Mouse (Mus musculus) midbrain, embryonic 16.5 days (tissue): ENCODE data around the gene Ntrk2. TPM values are rescaled to one million over a fixed set of nuclear protein-coding genes. Genes with fewer than 3 reads are reported as not detected.

Source experiments
- ATAC-seq: fragments of 200-750 bp; cut with Nextera tagmentation; 2 replicates; pipeline ENCODE4 v1.8.0; 2017; ENCODE audit warnings: moderate TSS enrichment
- H3K27ac ChIP-seq: fragments of 300-500 bp; sonication (generic); 2 replicates; pipeline ENCODE4 v1.5.1; 2014; ENCODE audit warnings: mild to moderate bottlenecking, low read length, mixed read lengths
- H3K27me3 ChIP-seq: fragments of 300-500 bp; sonication (generic); 2 replicates; pipeline ENCODE4 v1.6.1; 2014; ENCODE audit warnings: low read depth, low read length, mixed read lengths; ENCODE audit not compliant: control insufficient read depth, insufficient read depth
- H3K36me3 ChIP-seq: fragments of 300-500 bp; sonication (generic); 2 replicates; pipeline ENCODE4 v1.6.1; 2014; ENCODE audit warnings: mild to moderate bottlenecking, low read length, moderate library complexity, mixed read lengths; ENCODE audit not compliant: control insufficient read depth, insufficient read depth
- H3K4me1 ChIP-seq: fragments of 300-500 bp; sonication (generic); 2 replicates; pipeline ENCODE4 v1.6.1; 2014; ENCODE audit warnings: mild to moderate bottlenecking, low read length, mixed read lengths; ENCODE audit not compliant: control insufficient read depth, insufficient read depth
- H3K4me2 ChIP-seq: fragments of 300-500 bp; sonication (generic); 2 replicates; pipeline ENCODE4 v1.6.1; 2014; ENCODE audit warnings: mild to moderate bottlenecking, low read length, mixed read lengths
- H3K4me3 ChIP-seq: fragments of 300-500 bp; sonication (generic); 2 replicates; pipeline ENCODE4 v1.5.1; 2014; ENCODE audit warnings: low read depth, mild to moderate bottlenecking, low read length, moderate library complexity, mixed read lengths
- H3K9ac ChIP-seq: fragments of 300-500 bp; sonication (generic); 2 replicates; pipeline ENCODE4 v1.6.1; 2014; ENCODE audit warnings: low read depth, low read length, mixed read lengths
- H3K9me3 ChIP-seq: fragments of 300-500 bp; sonication (generic); replicated peaks from 2 replicates; pipeline ENCODE4 v1.6.1; 2014; ENCODE audit warnings: mild to moderate bottlenecking, low read length, mixed read lengths; ENCODE audit not compliant: control insufficient read depth, poor library complexity, severe bottlenecking
- WGBS: fragments of 180-500 bp; shearing (Covaris S2); extraction: QIAGEN DNeasy Blood & Tissue Kit; methylation state at CpG from one replicate; pipeline ENCODE4 v1.1.7; 2014; 5-methylcytosine and 5-hydroxymethylcytosine counted together
- polyA plus RNA-seq: library from polyadenylated mRNA; unstranded; fragments of >200 nt; fragmentation: Nextera tagmentation; extraction: Ambion mirVana; gene quantifications from 2 replicates; pipeline ENCODE4 v1.2.1, GENCODE M21; 2015

The Ntrk2 gene
- polyA plus RNA-seq, 1 experiment from 2014 or later, result 137 TPM

- ATAC-seq, result no peak
- no peaks in the 10 kb centered on the region for H3K36me3 ChIP-seq
- no peaks in the 10 kb centered on the region for H3K27me3 ChIP-seq
- H3K9me3 ChIP-seq, result no peaks in the 10 kb centered on the region
- H3K4me3 ChIP-seq, result no peak overlapping the region
- H3K4me1 ChIP-seq, result peaks cover 24% of the 10 kb centered on the region
- no peak overlapping the region for H3K27ac ChIP-seq
- no peak overlapping the region for H3K9ac ChIP-seq
- WGBS, result 62% methylated on average over 4 of the region's 4 CpGs
- no peak overlapping the region for H3K4me2 ChIP-seq
Measured at GRCm38 (mm10) chr13:58938464-58938863, 132.1 kb downstream of the Ntrk2 start.

DNA sequence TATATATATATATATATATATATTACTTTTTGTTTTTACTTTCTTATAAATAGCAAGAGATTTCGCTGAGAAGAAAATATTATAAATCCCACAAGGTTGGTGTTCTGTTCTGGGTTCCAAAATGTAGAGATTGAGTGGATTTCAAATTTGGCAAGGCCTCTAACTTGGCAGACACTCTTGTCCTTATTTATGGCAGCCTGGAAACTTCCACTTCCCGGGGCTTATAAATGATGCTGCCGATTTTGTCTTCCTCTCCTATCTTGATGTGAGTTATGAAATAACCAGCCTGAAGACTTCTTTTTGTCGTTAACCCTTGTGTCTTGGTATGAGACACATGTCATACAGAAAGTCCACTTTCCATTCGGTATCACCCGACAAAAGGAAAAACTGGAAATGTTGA lies 133.8 kb downstream of the Ntrk2 start:
- H3K4me3 ChIP-seq, result no peak overlapping the region
- no peaks in the 10 kb centered on the region for H3K36me3 ChIP-seq
- H3K27me3 ChIP-seq, result no peaks in the 10 kb centered on the region
- 95% methylated on average over 6 of the region's 6 CpGs for whole genome bisulfite sequencing
- H3K9ac ChIP-seq, result no peak overlapping the region
- H3K4me2 ChIP-seq, result no peak overlapping the region
- H3K4me1 ChIP-seq, result peaks cover 10% of the 10 kb centered on the region
- ATAC-seq, result no peak
- no peaks in the 10 kb centered on the region for H3K9me3 ChIP-seq
- H3K27ac ChIP-seq, result no peak overlapping the region

DNA sequence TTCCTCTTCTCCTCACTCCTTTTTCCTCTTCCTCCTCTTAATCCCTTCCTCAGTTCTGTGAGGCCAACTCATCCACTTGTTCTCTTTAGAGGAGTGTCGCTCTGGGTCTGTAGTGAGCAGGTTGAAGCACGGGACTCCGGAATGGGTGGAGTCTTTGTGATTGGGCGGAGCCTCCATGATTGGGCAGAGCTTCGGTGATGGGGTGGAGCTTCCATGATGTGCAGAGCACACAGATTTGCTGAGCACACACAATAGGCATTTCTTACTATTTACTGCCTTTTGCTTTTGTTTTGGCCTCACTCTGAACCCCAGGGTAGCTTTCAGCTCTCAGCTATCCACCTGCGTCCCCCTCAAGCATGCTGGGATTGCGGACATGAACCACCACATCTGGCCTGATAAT lies 134.4 kb downstream of the Ntrk2 start:
- no peak overlapping the region for H3K4me3 ChIP-seq
- WGBS, result 49% methylated on average over 7 of the region's 7 CpGs
- H3K27ac ChIP-seq, result no peak overlapping the region
- H3K4me2 ChIP-seq, result no peak overlapping the region
- no peaks in the 10 kb centered on the region for H3K27me3 ChIP-seq
- H3K36me3 ChIP-seq, result no peaks in the 10 kb centered on the region
- ATAC-seq, result no peak
- H3K4me1 ChIP-seq, result peaks cover 9% of the 10 kb centered on the region
- no peak overlapping the region for H3K9ac ChIP-seq
- no peaks in the 10 kb centered on the region for H3K9me3 ChIP-seq

DNA sequence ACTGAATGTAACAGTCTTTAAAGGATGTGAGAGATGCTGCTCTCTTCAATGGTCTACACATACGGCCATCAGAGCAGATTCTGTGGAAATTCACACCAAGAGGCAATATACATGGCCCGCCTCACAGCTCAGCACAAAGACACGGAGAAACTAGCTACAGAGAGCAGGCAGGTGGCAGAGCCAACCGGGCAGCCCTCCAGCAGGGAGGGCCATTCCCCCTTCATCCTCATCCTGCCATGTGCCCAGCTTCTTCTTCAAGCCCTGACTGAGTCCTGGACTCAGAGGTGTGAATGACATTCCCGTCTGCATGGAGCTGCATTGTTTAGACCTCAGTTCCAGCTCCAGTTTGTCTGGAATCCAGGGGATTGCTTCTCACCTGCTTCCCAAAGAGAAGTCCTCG lies 139.4 kb downstream of the Ntrk2 start:
- Histone ChIP-seq H3K4me2 (no peak overlapping the region), H3K9ac (no peak overlapping the region), H3K4me3 (no peak overlapping the region), H3K36me3 (no peaks in the 10 kb centered on the region), H3K4me1 (peaks cover 11% of the 10 kb centered on the region; the same call in 1 of the 2 replicates), H3K27me3 (no peaks in the 10 kb centered on the region), H3K9me3 (no peaks in the 10 kb centered on the region), H3K27ac (no peak overlapping the region; the same call in none of the 2 replicates)
- 77% methylated on average over 6 of the region's 6 CpGs for WGBS
- no peak for ATAC-seq

DNA sequence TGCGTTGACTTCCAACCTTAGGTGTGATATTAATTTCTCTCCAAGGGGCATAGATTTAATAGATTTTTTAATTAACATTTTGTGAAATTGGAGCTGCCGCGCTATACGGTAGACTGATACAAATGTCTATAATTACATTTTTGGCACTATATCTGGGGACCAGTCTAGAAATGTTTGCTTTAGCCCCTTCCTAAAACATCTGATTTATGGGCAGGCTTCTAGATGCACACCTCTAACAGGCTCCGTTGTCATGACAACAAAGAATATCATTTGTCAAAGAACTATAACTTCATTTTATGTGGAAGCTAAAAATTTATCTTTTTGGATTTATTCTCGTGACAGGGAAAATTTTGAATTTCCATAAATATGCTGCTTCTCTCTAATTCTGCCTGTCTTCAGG lies 140.2 kb downstream of the Ntrk2 start:
- Histone ChIP-seq H3K4me3 (no peak overlapping the region), H3K4me2 (no peak overlapping the region), H3K9me3 (no peaks in the 10 kb centered on the region), H3K36me3 (no peaks in the 10 kb centered on the region), H3K9ac (no peak overlapping the region), H3K27ac (peak overlapping the region; percentile 52), H3K27me3 (no peaks in the 10 kb centered on the region), H3K4me1 (peaks cover 11% of the 10 kb centered on the region; the same call in 1 of the 2 replicates)
- no peak for ATAC-seq
- WGBS, result 62% methylated on average over 6 of the region's 6 CpGs

DNA sequence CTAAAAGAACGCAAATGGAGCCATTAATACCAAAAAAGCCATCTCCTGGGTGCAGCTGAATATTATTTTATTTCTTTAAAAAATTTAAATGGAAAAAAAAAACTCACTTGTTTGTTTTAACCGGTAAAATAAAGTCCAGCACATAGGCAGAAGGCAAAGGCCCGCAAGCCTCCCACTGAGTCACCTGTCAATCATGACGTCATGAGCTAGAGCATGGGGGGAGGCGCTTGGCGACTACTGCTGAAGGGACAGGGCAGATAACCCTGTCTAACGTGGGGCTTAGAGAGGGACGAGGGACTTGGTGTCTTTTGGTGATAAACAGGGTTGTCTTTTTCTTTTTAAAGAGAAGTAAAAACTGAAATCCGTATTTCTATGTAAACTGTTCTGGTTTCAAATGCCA lies 140.7 kb downstream of the Ntrk2 start:
- no peak overlapping the region for H3K4me3 ChIP-seq
- H3K4me1 ChIP-seq, result peaks cover 11% of the 10 kb centered on the region; the same call in 1 of the 2 replicates
- H3K9me3 ChIP-seq, result no peaks in the 10 kb centered on the region
- WGBS, result 37% methylated on average over 9 of the region's 9 CpGs
- H3K9ac ChIP-seq, result no peak overlapping the region
- peak overlapping the region; percentile 62 for H3K27ac ChIP-seq
- H3K36me3 ChIP-seq, result no peaks in the 10 kb centered on the region
- ATAC-seq, result no peak
- H3K27me3 ChIP-seq, result no peaks in the 10 kb centered on the region
- no peak overlapping the region for H3K4me2 ChIP-seq

- no peak for ATAC-seq
Measured at GRCm38 (mm10) chr13:58954331-58954730, 148.0 kb downstream of the Ntrk2 start.

GRCm38 (mm10) chr13:58954764-58955163 lies 148.4 kb downstream of the Ntrk2 start:
- Histone ChIP-seq H3K36me3 (no peaks in the 10 kb centered on the region), H3K9ac (no peak overlapping the region), H3K4me3 (no peak overlapping the region), H3K4me1 (peaks cover 17% of the 10 kb centered on the region; the same call in 1 of the 2 replicates), H3K27ac (no peak overlapping the region), H3K9me3 (no peaks in the 10 kb centered on the region), H3K27me3 (no peaks in the 10 kb centered on the region), H3K4me2 (no peak overlapping the region)
- ATAC-seq, result no peak
- WGBS, result 12% methylated on average over 6 of the region's 6 CpGs

More at GRCm38 (mm10) chr13:58954331-58954730, 148.0 kb downstream of the Ntrk2 start:
- 19% methylated on average over 4 of the region's 4 CpGs for WGBS
- H3K9ac ChIP-seq, result no peak overlapping the region
- H3K4me3 ChIP-seq, result no peak overlapping the region
- no peak overlapping the region for H3K4me2 ChIP-seq
- no peaks in the 10 kb centered on the region for H3K27me3 ChIP-seq
- peaks cover 17% of the 10 kb centered on the region; the same call in 1 of the 2 replicates for H3K4me1 ChIP-seq
- no peaks in the 10 kb centered on the region for H3K9me3 ChIP-seq
- H3K27ac ChIP-seq, result no peak overlapping the region
- no peaks in the 10 kb centered on the region for H3K36me3 ChIP-seq

DNA sequence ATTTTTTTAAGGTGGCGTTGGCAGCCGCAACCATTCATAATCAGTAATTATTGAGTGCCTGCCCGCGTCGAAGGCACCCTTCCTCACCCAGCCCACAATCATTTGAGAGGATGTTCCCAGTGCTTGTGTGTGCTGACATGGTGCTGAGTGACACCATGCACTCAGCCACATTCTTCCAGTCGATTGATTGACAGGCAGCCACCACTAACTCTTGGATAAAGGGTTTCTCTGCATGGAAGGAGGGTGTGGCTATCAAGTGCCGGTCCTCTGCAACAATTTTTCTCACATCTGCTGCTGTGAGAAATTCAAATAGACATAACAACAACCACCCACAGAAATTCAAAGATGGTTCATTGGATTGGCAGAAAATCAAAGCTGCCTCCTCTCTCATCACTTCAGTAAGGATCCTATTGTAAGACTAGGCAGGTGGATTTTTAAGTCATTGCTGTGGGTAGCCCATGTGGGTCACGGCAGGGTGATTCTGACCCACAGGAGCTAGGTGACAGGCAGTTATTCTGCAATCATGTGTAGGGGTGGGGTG lies 148.9 kb downstream of the Ntrk2 start:
- Histone ChIP-seq H3K27me3 (no peaks in the 10 kb centered on the region), H3K9me3 (no peaks in the 10 kb centered on the region), H3K4me2 (no peak overlapping the region), H3K4me3 (no peak overlapping the region), H3K9ac (no peak overlapping the region), H3K36me3 (no peaks in the 10 kb centered on the region), H3K4me1 (peaks cover 17% of the 10 kb centered on the region; the same call in 1 of the 2 replicates), H3K27ac (no peak overlapping the region)
- 50% methylated on average over 8 of the region's 8 CpGs for WGBS
- ATAC-seq, result no peak
